Mouse (Mus musculus): ENCODE data around the gene Gucd1.
"Not testable (repeated sequence)": the region's sequence is repeated elsewhere in the genome, so short reads cannot be mapped to it uniquely, and the experiment has no call there.

Gucd1 gene

GRCm38 (mm10) chr10:75503692-75504091 lies 14.1 kb downstream of the Gucd1 start:
- no peak for DNase-seq

DNA sequence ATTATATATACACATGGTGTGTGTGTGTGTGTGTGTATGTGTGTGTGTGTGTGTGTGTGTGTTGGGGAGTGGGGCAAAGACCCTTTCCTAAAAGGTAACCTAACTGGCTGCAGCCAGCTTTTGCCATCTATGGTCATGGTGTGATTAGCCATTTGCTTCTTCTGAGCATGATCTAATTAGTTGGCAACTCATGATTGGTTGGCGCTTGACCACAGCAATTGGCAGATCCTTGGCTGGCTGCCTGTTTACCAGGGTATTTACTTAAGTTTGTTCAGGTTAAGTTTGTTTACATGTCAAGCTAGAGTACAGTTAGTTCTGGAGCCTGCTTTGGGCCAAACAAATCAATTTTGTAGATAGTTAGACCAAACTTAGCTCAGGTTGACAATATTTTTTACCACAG lies 16.1 kb downstream of the Gucd1 start:
- DNase-seq: no peak

GRCm38 (mm10) chr10:75500345-75500744 lies 17.4 kb downstream of the Gucd1 start:
- DNase-seq: no peak

DNA sequence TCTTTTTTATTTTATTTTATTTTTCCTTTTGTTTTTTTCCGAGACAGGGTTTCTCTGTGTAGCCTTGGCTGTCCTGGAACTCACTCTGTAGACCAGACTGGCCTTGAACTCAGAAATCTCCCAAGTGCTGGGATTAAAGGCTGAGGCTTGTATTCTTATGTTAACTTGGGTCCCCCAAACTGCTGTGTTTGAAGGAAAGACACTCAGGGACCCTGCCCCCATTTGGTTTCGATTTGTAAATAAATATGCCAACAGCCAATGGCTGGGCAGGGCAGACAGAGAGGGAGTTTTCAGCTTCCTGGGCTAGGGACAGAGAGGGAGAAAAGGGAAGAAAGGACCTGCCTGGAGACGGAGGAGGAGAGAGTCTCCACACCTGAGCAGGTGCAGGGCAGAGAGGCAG lies 18.0 kb downstream of the Gucd1 start:
- no peak for DNase-seq

- not testable (repeated sequence) for DNase-seq
Observed at GRCm38 (mm10) chr10:75499214-75499613, 18.6 kb downstream of the Gucd1 start.

GRCm38 (mm10) chr10:75495921-75496320 lies 21.9 kb downstream of the Gucd1 start:
- DNase-seq: no peak

- no peak for DNase-seq
Observed at GRCm38 (mm10) chr10:75495304-75495703, 22.5 kb downstream of the Gucd1 start.

DNA sequence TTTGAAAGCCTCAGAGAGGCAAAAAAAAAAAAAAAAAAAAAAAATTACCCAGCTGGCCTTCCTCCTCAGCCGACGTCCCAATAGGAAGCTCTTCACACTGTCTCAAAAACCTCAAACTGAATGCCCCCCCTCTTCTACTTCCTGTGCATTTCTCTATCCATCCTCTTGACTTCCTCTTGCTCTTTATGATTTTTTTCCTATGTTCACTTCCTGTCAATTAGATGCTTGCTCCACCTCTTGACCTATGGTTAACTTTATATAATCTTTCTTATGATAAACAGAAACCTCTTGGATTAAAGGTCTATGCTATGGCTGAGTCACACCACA lies 25.9 kb downstream of the Gucd1 start:
- DNase-seq: no peak

DNA sequence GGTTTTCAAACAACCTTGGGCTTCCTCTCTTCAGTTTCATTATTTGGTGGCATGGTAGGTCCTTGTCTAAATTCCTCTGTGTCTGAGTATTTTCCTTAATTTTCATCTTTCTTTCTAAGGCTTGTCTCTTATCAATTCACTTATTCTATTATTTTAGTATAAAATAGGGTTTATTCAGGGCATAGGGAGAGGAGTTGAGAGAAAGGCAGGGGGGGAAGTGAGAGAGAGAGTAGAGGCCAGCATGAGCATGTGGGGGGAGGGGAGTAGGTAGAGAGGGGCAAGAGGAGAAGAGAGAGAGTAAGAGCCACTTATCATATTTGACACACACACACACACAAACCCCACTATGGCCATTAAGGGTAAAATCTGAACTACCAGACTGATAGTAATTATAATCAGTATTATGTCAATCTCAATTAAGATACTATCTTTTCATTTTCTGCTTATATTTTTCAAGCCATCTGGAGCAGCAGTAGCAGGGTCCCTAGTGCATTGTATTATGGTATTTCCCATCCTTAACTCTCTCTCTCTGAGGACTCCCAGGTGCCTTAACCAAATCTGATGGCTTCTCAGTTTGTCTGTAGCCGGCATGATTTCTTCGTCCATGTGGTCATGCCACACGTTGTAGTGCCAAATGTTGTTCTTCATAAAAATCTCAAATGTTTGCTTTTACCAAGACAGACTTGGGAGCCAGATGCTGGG lies 26.4 kb downstream of the Gucd1 start:
- DNase-seq: no peak

- no peak for DNase-seq
Observed at GRCm38 (mm10) chr10:75490731-75491130, 27.0 kb downstream of the Gucd1 start.

- DNase-seq: no peak
Observed at GRCm38 (mm10) chr10:75489522-75489921, 28.2 kb downstream of the Gucd1 start.

DNA sequence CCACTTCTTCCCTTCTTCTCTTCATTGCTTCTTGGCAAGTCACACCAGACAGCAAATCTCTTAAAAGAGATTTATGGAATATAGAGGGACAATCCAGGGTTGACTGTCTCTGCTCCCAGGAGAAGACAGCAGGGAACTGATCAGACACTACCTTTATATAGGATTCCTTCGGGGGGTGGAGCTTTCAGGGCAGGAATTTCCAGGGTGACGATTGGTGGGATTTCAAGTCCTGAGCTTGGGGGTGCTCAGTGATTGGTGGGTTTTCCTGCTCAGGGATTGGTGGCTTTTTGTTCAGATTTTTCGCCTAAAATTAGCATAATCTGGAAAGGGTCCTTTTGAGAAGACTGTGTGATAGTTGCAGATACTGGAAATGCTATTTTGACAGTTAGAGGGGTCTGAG lies 30.6 kb downstream of the Gucd1 start:
- DNase-seq: no peak

DNA sequence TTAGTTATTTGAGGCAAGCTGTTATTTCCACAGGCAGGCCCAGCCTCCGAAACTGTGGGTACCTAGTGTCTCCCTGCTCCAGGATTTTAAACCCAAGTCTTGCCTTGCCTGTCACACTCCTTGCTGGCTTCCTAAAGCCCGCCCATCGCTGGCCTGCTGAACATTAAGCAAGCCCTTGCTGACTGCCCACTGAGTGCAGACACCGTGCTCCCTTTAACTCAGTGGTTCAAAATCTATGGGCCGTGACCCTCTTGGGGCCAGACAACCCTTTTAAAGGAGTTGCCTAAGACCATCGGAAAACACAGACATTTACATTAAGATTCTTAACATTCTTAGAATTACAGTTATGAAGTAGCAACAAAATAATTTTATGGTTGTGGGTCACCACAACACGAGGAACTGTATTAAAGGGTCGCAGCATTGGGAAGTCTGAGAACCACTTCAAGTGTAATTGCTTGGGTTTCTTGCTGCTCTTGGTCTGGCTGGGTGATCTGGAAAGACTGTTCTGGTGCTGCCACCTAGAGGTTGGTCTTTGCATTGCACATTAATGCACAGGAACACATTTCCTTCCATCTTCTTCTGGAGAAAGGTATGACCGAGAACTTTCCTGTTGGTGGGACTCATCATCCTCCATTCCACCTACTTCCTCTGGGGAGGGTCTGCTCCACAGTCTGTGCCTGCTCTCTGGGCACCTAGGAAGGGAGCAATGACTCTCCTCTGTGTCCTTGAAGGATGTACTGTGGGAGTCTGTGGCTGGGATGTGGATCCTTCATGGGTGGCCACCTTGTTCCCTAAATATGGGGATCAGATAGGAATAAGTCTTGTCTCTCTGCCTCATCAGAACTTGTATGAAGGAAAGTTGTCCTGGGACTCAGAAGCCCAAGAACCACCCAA lies 31.4 kb downstream of the Gucd1 start:
- DNase-seq: peak; percentile 74 to 86

GRCm38 (mm10) chr10:75484767-75485166 lies 33.0 kb downstream of the Gucd1 start:
- no peak for DNase-seq

DNA sequence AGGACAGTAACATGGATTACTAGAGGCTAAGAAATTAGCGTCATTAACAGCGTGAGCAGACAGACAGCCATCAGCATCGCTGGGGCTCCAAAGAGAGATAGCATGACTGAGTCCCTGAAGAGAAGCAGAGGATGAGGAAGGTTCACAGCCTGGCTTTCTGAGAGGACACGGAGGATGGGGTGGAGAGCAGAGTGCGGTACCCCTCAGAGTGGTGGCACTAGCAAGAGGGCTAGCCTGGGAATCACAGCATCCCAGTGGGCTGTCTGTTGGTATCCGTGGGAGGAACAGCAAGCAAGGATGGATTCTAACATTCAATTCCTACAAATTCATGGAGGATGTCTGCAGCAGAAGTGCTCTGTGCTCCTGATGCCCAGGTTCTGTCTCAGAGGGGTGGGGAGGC lies 33.7 kb downstream of the Gucd1 start:
- DNase-seq: no peak

DNA sequence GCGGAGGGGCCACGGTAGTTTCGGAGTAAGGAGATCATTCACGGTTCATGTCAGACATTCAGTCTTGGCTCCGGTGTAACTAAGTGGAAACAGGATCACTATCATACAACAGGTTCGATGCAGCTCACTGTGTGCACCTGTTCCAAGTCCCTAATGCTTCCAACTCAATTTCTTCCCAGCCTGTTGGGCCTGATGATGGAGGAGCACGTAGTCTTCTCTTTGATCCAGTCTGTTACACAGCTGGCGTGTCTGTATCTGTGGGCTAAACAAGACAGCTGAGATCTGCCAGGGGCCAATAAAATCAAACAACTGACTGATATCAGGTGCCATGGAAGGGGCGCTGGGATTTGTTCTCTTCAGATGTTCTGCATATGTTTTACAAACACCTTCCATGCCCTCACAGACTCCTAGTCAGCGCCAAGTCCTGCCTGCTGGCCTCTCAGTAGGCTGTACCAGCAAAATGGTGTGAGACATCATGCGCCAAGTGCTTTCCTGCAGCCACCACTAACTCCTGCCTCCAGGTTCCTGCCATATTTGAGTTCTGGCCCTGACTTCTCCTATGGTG lies 34.8 kb downstream of the Gucd1 start:
- DNase-seq: no peak

DNA sequence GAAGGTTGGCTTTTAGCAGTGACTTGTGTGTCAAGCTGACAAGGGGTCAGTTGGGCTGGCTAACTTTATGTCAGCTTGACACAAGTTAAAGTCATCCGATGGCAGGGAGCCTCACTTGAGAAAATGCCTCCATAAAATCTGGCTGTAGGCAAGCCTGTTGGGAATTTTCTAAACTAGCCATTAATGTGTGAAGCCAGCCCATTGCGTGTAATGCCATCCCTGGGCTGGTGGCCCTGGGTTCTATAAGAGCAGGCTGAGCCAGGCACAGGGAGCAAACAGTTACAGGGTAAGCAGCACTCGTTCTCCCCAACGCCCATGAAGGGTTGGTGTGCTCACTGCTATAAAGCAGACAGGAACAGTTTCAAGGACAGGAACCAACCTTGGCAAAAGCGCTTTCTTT lies 35.5 kb downstream of the Gucd1 start:
- DNase-seq: no peak

DNA sequence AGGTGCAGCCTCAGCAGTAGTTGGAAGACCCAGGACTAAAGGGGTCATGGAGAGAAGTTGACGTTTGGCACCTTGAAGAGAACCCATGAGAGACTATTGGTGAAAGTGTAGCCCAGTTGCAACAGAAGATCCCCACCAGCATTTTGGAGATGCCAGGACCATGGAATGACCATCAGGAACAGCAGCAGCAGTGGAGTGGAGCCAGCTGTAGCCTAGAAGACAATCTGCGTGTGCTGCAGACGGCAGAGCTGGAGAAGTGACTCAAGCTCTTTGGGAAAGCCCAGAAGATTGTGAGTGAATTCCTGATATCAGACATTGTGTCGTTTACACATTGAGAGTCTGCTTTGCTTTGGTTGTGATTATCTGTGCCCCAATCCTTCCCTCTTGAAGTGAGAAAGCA lies 36.1 kb downstream of the Gucd1 start:
- no peak for DNase-seq

GRCm38 (mm10) chr10:75479955-75480354 lies 37.8 kb downstream of the Gucd1 start:
- no peak for DNase-seq

DNA sequence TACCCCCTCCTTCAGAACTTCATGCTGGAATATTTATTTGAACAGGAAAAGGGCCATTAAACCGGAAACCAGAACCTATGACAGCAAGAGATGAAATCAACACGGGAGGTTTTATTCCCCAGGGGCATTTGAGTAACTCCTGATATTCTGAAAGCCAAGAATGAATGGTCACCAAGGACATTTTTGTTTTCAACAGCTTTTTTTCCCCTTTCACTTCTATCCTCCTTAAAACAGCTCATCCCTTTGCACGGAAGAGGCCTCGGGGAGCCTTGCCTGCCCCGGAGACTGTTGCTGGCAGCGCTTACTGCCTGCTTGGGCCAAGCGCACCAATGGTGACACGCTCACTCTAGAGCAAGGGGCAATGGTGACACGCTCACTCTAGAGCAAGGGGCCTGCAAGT lies 40.7 kb downstream of the Gucd1 start:
- no peak for DNase-seq

DNA sequence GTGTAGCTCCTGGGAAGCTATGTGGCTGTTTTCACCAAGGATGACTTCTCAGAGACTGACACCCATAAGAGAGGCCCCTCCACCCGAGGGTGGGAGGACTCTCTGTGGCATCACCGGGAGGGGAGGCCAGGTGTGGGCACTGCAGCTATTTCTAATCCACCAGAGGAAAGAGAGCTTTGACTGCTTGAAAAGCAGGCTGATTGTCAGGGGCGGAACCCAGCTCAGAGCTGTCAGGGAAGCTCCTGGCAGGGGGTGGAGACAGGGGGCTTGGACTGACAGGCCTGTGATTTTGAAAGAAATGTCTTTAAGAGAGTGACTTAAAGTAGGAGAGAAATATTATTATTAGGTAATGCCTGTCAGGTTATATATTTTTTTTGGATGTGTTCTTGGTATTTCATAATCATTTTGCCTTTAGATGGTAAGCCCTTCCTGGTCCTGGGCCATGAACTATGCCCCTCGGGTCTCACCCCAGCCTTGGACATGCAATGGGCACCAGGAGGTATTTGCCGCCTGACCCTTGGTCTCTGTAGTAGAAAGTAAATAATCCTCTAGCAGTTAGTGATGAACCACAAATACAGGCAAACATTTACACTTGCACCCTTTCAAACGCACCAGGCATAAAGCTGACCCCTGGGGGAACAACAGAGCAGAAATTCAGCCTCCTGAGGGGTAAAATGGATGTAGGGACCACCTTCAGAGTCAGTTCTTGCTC lies 42.5 kb downstream of the Gucd1 start:
- not testable (repeated sequence) for DNase-seq

DNA sequence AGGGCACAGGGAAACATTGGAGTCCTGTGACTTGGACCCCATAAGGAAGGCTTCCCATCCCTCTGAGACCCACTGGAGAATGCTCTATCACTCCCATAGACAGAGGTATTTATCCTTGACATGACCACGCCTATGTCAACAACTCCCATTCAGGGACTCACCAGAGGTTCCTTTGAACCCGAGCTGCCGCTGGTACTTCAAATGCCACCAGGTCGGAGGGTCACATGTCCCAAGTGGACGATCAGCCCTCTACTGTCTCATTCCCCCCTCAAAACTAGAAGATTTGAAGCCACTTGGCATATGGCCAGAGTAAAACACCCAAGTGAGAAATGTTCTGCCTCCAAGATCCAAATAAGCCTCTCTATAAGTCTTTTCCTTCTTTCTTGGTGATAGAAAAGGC lies 43.2 kb downstream of the Gucd1 start:
- DNase-seq: no peak

GRCm38 (mm10) chr10:75473411-75473810 lies 44.4 kb downstream of the Gucd1 start:
- DNase-seq: no peak

All from cerebellum, postnatal 36 days (tissue).